Mouse (Mus musculus): Measurements from ENCODE around the gene Spata32.
"Not testable (repeated sequence)": the region's sequence is repeated elsewhere in the genome, so short reads cannot be mapped to it uniquely, and the experiment has no call there.

Gene Spata32

DNA sequence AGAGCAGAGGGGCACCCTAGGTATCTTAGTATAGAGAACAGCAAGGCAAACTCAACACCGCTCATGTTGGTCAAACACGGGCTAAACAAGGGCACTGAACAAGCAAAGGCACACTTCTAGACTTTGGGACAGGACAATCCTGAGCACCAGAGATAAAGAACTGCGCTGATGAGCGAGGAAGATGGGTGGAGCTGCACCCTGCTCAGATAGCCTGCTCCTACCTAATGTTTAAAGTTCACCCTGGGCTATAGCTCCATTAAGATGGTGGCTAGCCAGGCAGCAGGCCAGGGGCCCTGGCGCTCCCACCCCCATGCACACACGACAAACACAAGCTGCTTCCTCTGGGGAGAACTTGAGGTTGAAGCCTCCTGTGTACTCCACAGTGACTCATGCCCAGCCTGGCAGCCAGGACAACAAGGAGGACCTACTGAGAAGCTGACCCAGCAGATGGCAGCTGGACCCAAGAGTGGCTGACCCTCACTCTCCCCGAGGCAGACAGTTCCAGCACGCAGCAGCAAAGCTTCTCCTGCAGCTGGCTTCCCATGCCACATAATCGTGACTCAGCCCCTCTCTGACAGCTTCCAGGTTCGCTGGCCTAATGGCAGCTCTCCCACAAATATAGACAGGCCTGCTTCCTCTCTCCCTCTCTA lies 28.0 kb upstream of the Spata32 start:
- peak; percentile 96 for DNase-seq (ENCODE audit: low read depth)

GRCm38 (mm10) chr11:103244856-103245255 lies 26.6 kb upstream of the Spata32 start:
- no peak for DNase-seq (ENCODE audit: low read depth)

DNA sequence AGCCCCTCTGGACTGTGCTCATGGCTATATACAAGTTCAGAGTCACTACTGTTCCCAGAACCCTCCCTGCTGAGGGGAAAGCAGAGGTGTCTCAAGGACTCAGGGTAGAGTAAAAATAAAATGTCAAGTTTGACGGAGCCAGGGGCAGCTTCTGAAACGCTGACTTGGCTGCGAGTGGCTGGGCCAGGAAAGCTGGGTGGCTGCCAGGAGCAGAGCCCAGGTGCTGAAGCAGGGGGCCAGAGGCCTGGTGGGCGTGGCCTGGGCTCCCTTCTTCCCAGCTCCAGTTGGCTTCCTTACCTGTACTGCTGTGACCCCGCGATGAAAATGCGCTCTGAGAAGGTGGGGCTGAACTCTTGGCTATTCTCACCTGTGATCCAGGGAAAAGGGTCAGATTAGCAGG lies 22.5 kb upstream of the Spata32 start:
- no peak for DNase-seq (ENCODE audit: low read depth)

GRCm38 (mm10) chr11:103237757-103238156 lies 19.5 kb upstream of the Spata32 start:
- no peak for DNase-seq (ENCODE audit: low read depth)

- DNase-seq (ENCODE audit: low read depth), result no peak
Observed at GRCm38 (mm10) chr11:103236903-103237302, 18.7 kb upstream of the Spata32 start.

DNA sequence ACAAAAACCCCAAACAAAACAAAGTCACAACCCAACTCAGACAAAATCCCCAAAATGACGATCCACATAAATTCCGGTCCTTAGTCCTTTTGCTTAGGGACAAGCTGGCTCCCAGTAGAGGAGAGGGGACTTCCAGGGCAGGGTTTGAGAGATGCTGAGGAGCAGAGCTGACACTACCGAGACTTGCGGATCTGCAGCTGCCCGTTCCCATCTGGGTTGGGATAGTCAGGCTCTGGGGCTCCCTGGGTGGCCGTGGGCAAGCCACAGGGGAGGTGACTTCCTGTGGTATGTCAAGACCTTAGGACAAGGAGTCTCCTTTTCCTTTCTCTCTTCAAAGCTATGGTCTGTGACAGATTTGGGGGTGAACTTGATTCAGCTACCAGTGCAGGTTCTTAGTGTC lies 18.2 kb upstream of the Spata32 start:
- DNase-seq (ENCODE audit: low read depth), result no peak

GRCm38 (mm10) chr11:103235702-103236101 lies 17.5 kb upstream of the Spata32 start:
- DNase-seq (ENCODE audit: low read depth), result no peak

DNA sequence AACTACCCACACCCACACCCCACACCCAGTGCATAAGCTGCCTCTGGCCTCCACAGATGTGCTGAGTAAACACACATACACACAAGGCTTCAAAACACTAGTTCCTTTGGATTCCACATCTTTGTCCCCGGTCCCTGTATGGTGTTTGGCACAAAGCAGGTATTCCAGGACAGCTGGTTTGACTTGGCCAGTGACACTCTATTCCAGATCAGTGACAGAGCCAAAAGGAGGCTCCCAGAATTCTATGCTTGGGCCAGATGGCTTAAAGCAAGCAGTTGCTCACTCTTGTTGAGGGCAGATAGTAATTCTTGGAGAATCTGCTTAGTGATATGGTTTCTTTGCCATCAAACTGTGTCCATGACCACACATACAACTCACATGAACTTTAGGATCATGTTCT lies 16.2 kb upstream of the Spata32 start:
- no peak for DNase-seq (ENCODE audit: low read depth)

GRCm38 (mm10) chr11:103232966-103233365 lies 14.7 kb upstream of the Spata32 start:
- peak; percentile 84 for DNase-seq (ENCODE audit: low read depth)

DNA sequence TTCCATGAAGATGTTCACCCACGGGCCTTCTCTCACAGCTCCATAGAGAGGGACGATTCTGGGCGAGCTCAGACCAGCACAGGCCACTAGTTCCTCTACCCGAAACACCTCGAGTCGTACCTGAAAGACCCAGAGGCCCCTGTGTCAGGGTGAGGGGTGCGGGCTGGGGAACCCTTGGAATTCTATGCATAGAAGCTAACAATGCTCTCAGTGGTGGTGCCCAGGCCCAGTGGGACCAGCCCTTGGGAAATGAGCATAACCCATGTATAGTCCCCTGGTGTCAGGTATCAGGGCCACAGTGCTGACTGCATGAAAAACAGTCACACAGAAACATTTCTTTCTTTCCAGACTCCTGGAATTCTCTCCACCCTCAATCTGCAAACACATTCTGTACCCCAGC lies 13.1 kb upstream of the Spata32 start:
- no peak for DNase-seq (ENCODE audit: low read depth)

DNA sequence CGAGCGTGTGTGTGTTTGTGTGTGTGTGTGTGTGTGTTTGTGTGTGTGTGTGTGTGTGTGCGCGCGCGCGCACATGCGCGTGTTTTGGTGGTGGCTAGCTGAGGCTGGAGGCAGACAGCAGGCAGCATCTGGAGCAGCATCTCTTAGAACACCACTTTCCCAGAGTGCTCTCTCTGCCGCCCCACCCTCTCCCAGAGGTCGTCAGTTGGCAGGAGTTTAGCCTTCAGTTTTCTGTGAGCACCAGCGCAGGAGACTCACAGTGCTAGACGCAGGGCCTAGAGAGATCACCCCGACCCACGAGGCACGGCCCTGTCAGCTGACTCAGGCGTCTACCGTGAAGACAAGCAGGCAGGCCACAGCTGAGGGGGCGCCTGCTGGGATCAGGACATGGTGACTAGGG lies 12.4 kb upstream of the Spata32 start:
- no peak for DNase-seq (ENCODE audit: low read depth)

- DNase-seq (ENCODE audit: low read depth), result no peak
Observed at GRCm38 (mm10) chr11:103229608-103230007, 11.4 kb upstream of the Spata32 start.

DNA sequence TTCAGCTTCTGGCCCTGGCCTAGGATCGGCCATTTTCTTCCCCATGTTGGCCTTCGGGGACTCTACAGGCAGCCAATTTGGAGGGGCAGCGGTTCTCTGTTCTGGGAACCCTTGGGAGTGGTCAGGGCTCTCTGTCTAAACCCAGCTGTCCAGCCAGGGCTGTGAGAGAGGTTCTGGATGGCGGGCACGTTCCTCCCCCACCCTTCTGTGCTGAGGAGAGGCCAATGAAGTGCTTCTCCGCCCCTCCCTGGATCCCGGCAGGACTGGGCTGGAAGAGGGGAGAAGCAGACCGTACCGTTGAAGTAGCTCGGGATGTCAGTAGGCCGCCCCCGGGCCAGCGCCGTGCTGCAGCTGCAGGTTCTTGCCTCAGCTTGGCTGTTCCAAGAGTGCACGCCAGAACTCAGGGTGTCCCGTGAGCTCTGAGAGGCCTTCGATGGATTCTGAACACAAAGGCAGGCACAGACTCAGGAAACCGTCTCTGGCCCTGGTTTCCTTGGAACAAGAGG lies 5.8 kb upstream of the Spata32 start:
- no peak for DNase-seq (ENCODE audit: low read depth)

- peak; percentile 76 for DNase-seq (ENCODE audit: low read depth)
Observed at GRCm38 (mm10) chr11:103223444-103223843, 5.2 kb upstream of the Spata32 start.

- not testable (repeated sequence) for DNase-seq (ENCODE audit: low read depth)
Observed at GRCm38 (mm10) chr11:103222718-103223117, 4.5 kb upstream of the Spata32 start.

DNA sequence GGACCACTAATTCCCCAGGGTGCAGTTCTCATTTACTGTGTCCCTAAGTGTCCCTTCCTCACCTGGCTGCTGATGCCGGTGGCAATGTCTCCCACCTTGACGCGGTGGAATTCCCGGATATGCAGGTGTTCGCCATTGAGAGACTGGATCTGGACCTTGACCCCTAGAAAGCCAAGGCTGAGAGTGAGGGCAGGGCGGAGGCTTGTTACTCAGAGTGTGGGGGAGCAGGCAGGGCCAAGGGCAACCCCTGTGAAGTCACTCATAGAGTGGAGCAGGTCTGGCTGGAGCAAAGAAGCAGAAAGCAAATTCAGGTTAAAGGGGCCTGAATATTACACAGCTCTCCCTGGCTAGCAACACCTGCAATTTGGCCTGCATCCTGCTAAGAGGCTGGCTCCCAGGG lies 3.2 kb upstream of the Spata32 start:
- no peak for DNase-seq (ENCODE audit: low read depth)

- no peak for DNase-seq (ENCODE audit: low read depth)
Observed at GRCm38 (mm10) chr11:103219995-103220394, 1.8 kb upstream of the Spata32 start.

DNA sequence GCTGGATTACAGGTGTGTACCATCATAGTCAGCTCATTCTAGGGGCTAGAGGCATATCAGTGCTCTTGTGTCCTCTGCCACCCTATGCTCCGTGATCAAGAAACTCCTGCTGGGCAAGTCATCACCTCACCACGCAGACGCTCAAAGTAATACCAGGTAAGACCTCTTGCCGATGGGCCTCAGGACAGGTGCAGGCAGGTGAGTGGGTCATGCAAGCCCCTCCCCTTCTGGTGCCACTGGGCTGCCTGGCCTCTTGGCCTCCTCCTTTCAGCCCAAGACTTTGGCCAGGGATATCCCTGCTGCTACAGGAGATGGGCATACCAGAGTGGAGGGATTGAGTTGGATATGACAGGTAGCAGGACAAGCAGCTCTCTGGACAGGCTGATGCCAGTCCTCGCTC lies 1.0 kb upstream of the Spata32 start:
- DNase-seq (ENCODE audit: low read depth), result no peak

GRCm38 (mm10) chr11:103218517-103218901 lies 277 bp upstream of the Spata32 start:
- no peak for DNase-seq (ENCODE audit: low read depth)

- peak; percentile 94 for DNase-seq (ENCODE audit: low read depth)
Observed at GRCm38 (mm10) chr11:103215355-103215754, 2.9 kb downstream of the Spata32 start.

- no peak for DNase-seq (ENCODE audit: low read depth)
Observed at GRCm38 (mm10) chr11:103213712-103214111, 4.5 kb downstream of the Spata32 start.

- DNase-seq (ENCODE audit: low read depth), result no peak
Observed at GRCm38 (mm10) chr11:103210291-103210690, 7.9 kb downstream of the Spata32 start.

DNA sequence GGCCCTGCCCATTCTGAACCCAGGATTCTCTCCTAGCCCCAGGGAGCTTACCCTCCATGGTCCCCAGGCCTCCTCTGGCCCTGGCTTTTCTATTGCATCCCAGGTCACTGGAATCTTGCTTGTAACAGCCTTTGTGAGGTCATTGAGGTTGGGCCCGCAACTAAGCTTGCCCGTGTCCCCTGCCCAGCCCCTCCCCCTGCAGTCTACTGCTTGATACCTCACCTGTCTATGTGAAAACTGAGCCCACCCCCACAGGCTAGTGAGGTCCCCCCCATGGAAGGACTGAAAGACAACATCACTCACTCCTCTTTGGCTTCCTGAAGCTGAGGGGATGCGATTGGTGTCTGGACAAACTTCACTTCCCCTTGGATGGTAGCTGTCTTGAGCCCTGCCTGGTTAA lies 9.8 kb downstream of the Spata32 start, which contains the start of gene 1700023F06Rik:
TSS of gene 1700023F06Rik (minus strand) at position 101 of the 400 bp plus-strand sequence.
- DNase-seq (ENCODE audit: low read depth), result no peak

- no peak for DNase-seq (ENCODE audit: low read depth)
Observed at GRCm38 (mm10) chr11:103206203-103206602, 12.0 kb downstream of the Spata32 start.

Data from 416B (cell line).